Mouse (Mus musculus) liver, embryonic 13.5 days (tissue): ENCODE results near the gene Lcn4. TPM values are rescaled to one million over a fixed set of nuclear protein-coding genes. Genes with fewer than 3 reads are reported as not detected.

ENCODE experiments used
- polyA plus RNA-seq: library from polyadenylated mRNA; unstranded; fragments of >200 nt; fragmentation: Nextera tagmentation; extraction: Ambion mirVana; gene quantifications from 2 replicates; pipeline ENCODE4 v1.2.1, GENCODE M21; 2015

The Lcn4 gene
- polyA plus RNA-seq, 1 experiment from 2014 or later: not detected

Other genes with a start within 250 kb of the Lcn4 start
- gene Sec16a, start 226.1 kb downstream of the Lcn4 start, polyA plus RNA-seq: 6.9 and 8.5 TPM in 2 replicates
- gene Notch1, start 154.6 kb downstream of the Lcn4 start, polyA plus RNA-seq: 1.5 and 1.6 TPM in 2 replicates
- 69.4 and 79.4 TPM in 2 replicates for gene Egfl7, start 91.3 kb downstream of the Lcn4 start, polyA plus RNA-seq
- gene Gm20532, start 84.6 kb downstream of the Lcn4 start, polyA plus RNA-seq: not detected in 2 replicates
- 30.9 and 32.7 TPM in 2 replicates for gene Agpat2, start 66.9 kb downstream of the Lcn4 start, polyA plus RNA-seq
- gene Fam69b, start 42.8 kb downstream of the Lcn4 start, polyA plus RNA-seq: 2.1 and 2.3 TPM in 2 replicates
- not detected in 2 replicates for gene Abo, start 193.7 kb upstream of the Lcn4 start, polyA plus RNA-seq
- gene Surf6, start 231.6 kb upstream of the Lcn4 start, polyA plus RNA-seq: 14.8 and 17.8 TPM in 2 replicates
- 24.6 and 25.9 TPM in 2 replicates for gene Med22, start 239.4 kb upstream of the Lcn4 start, polyA plus RNA-seq
- 557 and 577 TPM in 2 replicates for gene Rpl7a, start 239.5 kb upstream of the Lcn4 start, polyA plus RNA-seq
- 36.6 and 41.6 TPM in 2 replicates for gene Surf2, start 245.1 kb upstream of the Lcn4 start, polyA plus RNA-seq
- gene Surf1, start 245.2 kb upstream of the Lcn4 start, polyA plus RNA-seq: 39.7 and 43.6 TPM in 2 replicates